Mouse (Mus musculus) thymus, postnatal 4 days (tissue): Measurements from ENCODE around the gene Mad1l1.
A peak's percentile ranks its signal among the peaks of the same experiment; 100 is the strongest.

ENCODE experiments used
- DNase-seq: peaks from one replicate; pipeline ENCODE4 v3.0.0; 2021

Gene Mad1l1

GRCm38 (mm10) chr5:139985073-139985746 is 336.1 kb downstream of the Mad1l1 start:
- DNase-seq, result no peak

DNA sequence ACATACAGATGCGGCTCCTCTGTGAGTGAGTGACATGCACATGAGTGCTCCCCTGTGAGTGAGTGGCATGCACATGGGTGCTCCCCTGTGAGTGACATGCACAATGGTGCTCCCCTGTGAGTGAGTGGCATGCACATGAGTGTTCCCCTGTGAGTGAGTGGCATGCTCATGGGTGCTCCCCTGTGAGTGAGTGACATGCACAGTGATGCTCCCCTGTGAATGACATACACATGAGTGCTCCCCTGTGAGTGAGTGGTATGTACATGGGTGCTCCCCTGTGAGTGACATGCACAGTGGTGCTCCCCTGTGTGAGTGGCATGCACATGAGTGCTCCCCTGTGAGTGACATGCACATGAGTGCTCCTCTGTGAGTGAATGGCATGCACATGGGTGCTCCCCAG is 339.4 kb downstream of the Mad1l1 start:
- DNase-seq, result no peak

DNA sequence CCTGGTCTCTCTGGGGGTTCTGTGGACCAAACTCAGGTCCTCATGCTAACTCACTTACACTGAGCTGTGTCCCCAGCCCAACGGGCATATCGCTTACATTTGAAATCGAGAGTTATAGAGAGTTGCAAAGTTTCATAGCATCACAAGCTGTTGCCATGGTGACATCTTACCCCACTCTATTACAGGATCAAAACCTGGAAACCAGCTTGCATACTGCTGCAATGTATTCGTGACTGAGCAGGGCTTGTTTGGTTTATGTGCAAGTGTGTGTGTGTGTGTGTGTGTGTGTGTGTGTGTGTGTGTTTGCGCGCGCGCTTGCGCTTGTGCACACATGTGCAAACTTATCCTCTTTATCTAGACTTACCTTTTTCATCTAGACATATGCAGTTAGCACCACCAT is 342.0 kb downstream of the Mad1l1 start:
- no peak for DNase-seq

DNA sequence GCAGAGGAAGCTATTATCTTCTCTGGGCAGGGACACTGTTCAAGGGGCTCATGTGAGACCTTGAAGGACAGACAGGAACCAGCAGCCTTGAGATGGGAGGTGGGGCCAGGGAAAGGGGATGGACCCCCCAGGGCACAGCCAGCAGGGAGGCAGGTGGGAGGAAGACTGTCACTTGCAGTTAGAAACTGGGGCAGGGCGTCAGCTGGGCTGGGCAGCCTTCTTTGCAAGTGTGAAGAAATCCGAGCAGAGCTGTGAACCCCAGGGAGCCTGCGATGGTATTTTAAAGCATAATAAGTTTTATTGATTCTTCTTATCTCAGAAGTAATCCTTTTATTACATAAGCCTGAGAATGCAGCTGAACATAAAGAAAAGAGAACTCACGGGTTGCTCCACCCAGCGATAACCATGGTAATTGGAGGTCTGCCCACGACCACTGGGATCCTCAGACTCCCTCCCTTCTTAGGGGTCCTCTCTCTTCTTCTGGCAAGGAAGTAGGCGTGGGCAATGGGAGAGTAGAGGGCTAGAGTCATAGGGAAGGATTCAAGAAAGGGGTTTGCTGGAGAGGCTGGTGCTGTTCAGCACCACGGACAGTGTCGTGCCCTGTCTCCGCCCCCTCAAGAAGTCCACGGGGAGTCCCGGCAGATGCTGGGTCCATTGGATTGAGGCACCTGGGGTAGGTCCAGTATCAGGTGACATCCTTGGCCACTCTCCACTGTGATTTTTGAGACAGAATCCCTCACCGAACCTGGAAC is 342.7 kb downstream of the Mad1l1 start:
- DNase-seq, result peak; percentile 51

DNA sequence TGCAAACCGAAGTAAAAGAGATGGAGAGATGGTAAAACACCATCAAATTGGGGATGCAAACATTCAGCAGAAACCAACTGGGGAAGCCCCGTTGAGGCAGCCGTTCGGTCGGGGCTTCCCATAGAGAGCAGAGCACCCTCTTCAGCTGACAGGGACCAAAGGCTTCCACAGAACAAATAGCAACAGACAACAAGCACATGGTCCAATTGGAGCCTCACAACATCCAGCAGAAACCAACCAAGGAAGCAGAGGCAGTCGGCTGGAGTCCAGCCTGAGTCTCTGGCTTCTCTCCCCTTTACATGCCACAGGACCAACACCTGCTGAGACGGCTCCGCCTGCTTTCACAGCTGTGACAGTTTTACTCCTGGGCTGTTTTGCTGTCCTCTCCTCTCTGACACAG is 343.9 kb downstream of the Mad1l1 start:
- no peak for DNase-seq

DNA sequence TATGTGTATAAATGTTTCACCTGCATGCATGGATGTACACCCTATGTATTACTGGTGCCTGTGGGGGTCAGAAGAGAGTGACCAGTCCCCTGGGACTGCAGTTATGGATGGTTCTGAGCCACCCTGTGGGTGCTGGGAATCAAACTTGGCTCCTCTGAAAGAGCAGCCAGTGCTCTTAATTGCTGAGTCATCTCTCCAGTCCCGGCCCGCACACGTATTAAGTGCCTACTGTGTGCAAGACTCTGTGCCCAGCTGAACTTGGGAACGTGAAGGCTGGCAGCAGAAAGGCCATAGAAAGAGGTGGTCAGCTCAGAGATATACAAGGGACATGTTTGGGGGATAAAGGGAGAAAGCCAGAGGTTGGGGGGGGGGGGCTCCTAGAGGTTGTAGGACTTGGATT is 344.8 kb downstream of the Mad1l1 start:
- DNase-seq, result no peak

GRCm38 (mm10) chr5:139970186-139970631 is 351.1 kb downstream of the Mad1l1 start:
- peak; percentile 53 for DNase-seq

- no peak for DNase-seq
Observed at GRCm38 (mm10) chr5:139969151-139969948, 352.0 kb downstream of the Mad1l1 start.

DNA sequence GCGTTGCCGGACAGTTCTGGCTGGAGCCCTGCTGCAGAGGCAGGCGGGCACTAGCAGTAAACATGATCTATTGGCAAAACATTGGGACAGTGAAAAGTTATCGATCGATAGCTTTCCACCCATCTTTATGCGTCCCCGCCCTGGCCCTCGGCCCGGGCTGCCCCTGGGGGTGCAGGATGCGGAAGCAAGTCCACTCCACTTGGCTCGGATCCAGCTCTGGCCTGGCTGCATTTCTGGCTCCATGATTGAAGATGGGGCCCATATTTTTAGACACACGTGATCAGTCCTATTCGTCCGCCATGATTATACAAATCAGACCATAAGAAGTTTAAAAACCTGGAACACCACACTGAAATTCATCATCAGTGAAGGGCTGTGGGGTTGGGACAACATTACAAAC is 355.8 kb downstream of the Mad1l1 start:
- no peak for DNase-seq

DNA sequence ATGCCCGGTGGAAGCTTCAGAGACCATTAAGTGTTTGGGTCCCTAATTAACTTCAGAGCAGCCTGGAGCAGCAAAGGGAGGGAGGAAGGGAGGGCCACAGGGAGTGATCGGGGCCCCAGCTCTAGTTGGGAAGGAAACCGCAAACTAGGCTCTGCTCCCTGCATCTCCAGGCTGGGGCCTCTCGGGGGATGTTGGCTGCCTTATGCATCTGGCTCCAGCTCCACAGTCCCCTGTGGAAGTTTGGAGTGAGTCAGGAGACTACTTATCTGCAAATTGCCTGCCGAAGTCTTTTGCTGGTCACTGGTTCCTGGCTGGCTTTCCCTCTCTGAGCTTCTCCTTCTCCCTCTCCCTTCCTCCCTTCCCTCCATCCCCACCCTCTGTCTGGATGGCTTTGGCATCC is 357.0 kb downstream of the Mad1l1 start:
- DNase-seq, result no peak

- no peak for DNase-seq
Observed at GRCm38 (mm10) chr5:139959741-139960140, 361.6 kb downstream of the Mad1l1 start.
